Mouse (Mus musculus): ENCODE measurements around the gene Trim9. TPM values are rescaled to one million over a fixed set of nuclear protein-coding genes. Genes with fewer than 3 reads are reported as not detected.

The Trim9 gene
- total RNA-seq, 2 experiments from 2014 or later: 0.54 to 0.59 TPM

DNA sequence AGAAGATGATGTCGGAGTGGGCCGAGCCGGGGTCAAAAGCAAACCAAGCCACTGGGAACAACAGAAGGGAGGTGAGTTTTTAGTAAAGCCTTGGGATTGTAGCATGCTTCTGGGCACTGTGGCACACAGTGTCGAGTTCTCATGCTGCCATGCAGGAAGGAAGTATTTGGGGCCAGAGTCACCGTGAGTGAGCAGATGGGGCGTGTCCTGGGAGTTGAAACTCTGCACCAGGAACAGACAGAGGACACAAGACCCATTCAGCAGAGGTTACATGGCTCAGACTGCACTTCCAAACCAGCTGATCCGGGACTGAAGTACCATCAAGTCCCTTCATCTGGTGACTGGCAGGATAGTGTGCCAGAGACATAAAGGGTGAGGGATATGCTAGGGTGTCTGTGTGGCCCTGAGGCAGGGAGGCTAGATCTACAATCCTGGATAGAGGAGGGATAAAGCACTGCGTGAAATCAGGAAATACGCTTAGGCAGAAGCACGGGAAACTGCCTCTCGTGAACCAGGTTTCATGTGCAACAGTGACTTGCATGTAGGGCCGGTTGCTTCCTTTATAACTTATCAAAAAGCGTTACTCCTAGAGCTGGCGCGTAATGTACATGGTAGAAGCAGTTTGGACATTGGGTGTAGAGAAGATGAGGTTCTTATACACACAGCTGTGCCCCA lies 96.1 kb downstream of the Trim9 start:
- no peak for DNase-seq

DNA sequence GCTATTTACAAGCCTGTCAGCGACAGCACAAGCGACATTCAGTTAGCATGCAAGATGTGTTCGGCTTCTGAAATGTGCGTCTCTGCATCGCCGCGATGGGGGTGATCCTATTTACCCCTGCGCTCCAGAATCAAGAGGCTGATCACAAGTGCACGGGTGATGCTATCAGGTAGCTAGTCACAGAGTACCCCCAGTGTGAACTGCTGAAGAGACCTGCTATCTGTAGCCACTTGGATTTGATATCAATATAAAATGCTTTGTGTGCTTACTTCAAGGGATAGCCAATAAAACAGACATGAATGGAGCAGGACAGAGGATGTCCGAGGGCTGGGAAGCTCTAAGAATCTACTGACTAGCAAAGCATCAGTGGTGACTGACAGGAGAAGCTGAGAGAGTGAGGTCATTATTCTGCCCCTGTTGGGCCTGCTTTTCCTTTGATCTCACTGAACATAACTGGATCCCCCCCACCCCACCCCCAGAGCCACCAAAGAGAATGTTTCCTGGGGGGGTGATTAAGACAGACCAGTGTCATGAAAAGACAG lies 97.7 kb downstream of the Trim9 start:
- no peak for DNase-seq

DNA sequence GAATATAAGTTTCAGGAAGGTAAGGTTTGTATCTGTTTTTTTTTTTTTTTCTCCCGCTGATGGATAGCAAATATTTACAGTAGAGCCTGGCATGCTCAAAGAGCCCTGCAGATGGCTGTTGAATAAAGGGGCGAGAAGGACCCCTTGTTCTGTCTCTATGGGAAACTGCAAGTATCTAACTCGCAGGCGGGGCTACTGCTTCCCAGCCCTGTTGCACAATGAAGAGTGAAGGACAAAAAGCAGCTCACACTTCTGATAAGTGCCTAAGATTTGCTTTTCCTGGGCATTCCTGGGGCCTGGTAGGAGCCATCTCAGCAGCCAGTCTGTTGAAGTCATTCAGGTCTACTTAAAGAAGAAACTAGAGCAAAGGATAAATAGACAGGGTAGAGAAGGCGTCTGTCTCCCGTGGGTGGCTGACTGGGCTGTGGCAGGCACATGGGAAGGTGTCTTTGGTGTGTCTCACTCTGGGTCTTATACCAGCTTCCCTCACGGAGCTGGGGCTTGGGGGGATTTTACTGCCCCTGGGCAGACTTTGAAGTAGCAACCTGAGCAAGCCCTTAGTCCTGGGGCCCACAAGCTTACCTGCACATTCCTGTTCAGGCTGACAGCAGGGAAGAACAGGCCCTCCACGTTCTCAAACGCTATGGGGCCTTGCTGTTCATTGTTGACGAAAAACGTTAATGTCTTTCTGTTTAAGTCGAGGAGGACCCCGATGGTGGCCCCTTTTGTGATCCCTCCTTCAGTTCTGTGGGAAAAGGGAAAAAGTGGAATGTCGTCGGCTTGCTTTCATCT lies 99.5 kb downstream of the Trim9 start:
- no peak for DNase-seq

DNA sequence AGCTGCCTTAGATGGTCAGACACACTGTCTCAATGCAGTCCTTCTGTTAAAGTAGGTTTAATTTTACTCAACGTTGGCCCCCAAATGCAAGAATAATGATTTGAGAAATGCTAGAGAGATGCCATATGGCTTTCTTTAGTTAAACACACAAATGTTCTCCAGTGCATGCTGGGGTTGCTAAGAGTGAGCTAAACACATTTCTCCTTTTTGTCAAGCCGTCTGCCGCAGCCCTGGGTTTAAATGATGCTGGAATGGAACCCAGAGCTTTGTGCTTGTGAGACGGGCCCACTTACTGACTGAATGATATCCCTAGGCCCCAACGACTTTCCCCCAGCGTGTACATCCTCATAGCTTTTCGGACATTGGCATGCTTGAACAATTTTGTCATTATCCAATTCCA lies 104.9 kb downstream of the Trim9 start:
- no peak for DNase-seq

DNA sequence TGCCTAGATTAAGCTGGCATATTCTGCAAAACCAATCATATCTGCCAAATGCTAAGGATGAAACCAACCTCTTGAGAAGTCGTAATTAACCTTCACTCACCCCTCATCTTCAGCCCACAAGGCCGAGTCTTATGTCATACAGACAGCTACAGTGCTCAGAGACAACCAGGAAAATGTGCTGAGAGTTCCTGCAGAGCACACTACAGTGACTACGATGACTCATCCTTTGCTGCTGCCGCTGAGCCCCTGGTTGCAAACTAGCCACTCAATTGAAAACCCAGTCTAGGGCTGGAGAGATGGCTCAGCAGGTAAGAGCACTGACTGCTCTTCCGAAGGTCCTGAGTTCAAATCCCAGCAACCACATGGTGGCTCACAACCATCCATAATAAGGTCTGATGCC lies 107.7 kb downstream of the Trim9 start:
- DNase-seq: no peak

DNA sequence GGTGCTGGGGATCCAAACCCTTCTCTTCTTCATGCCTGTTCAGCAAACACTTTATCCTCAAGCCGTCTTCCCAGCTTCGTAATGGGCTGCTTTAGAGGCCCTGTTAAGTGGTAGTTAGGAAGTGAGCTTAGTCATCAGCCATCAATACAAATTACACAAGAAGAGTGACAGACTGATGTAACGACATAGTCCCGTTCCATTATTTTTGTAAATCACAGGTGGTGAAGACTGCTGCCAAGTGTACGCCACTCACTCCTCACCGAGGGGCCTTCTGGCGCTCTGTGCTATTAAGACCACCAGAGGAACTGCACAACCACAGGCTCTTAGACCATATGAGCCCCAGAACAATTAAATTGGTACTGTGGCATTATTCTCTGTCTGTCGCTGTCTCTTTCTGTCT lies 108.8 kb downstream of the Trim9 start:
- no peak for DNase-seq

DNA sequence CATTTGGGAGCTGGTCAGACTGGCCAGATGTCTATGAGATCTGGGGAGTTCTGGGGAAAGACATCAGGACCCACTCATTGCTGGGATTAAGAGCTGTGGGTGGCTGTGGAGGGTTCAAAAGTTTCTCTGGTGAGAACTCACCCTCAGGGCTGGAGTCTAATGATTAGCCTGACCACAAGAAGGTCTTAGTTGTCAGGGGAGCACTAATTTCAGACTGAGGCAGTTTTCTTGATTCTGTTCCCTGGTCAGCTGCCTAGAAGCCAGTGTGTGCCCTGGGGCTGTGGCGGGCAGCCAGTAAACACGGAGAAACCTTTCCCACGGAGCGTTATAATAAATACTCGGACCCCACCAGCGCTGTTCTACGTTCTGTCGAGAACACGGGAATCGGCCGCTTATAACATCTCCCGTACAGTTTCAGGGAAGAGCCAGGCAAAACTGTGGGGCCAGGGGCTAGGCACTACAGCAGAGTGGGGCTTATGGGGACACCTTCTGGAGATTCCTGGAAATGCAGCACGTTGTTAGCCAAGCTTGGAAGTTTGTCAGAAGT lies 112.4 kb downstream of the Trim9 start:
- DNase-seq: peak; percentile 65

DNA sequence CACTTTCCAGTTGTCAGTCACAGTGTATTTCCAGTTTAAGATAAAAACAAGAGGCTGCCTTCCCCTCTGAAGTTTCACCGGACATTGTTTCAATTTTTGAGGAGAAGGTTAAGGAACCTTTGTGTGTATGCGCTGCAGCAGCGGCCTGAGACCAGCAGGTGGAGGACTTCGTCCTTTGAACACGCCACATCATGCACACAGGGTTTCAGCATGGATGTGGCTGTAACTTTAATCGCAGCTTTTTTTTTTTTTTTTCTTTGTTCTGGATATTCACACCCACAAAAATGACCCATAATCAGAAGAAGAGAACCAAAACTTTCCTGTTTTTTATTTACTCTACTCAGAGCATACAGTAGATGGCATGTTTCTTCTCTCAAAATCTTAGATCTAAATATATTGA lies 113.0 kb downstream of the Trim9 start:
- peak; percentile 21 for DNase-seq

DNA sequence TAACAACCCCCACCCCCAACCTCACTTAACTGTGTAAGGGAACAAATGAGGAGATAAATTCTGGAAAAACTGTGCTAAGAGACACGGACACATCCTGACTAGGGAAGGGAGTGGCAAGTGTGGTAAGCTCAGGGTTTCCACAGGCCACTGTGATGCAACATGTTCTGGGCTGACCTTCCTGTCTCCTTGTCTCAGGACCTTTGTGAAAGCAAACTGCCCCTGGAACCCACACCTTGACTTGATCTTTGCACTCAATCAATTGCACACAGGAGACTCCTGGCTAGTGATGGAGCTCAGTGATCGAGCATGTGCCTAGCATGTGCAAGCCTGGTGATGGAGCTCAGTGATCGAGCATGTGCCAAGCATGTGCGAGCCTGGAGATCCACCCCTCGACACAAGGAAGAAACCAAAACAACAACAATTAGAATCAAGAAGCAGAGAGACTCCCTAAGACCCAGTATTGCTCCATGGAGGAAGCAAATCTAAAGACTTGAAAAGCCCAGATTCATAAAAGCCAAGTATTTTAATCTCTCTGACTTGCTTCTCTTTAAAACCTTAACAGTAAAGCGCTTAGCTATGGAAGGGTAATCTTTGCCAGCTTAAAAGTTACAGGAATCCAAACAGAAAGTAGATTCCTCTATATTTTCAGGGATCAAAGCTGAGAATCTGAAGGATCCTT lies 113.6 kb downstream of the Trim9 start:
- DNase-seq: no peak

DNA sequence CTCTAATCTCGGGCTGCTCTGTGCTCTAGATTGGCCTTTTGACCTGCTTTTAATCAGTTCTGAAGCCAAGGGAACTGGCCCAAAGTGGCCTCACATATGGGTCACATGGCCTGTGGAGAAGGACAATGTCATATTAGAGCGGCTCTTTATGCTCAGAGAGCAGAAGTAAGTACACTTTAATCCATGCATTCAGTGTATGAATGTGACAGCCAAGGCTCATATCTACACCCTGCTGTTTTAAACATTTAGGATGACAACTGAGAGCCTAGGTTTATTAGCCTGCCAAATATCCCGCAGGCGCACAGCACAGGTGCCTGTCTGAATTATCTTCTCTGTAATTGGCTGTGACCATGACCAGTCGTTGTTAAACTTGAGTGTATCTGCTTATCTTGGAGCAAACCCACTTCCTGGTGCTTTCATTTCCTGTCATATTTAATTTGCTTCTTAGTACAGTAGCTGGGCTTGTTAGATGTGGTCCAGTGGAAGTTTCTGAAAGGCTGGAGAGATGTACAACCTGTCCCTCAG lies 115.3 kb downstream of the Trim9 start:
- DNase-seq: no peak

DNA sequence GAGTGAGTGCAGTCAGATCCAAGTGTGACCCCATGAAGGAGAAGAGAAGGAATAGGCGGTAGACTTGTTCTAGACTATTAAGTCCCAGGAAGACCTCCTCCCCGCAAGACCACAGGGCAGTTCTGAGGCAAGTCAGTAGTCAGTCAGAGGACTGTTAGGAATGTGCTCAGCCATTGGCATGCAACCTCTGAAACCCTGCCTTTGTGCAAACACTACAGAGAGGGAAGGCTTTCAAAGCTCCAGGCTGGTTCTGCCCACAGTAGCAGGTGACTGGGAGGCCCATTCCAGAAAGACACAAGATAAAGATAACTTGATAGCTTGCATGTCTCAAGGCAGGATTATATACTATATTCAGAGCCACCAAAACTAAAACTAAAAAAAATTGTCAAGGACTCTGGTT lies 116.1 kb downstream of the Trim9 start, which contains the start of gene Pygl:
TSS of gene Pygl (minus strand) at position 195 of the 400 bp plus-strand sequence.
- no peak for DNase-seq

DNA sequence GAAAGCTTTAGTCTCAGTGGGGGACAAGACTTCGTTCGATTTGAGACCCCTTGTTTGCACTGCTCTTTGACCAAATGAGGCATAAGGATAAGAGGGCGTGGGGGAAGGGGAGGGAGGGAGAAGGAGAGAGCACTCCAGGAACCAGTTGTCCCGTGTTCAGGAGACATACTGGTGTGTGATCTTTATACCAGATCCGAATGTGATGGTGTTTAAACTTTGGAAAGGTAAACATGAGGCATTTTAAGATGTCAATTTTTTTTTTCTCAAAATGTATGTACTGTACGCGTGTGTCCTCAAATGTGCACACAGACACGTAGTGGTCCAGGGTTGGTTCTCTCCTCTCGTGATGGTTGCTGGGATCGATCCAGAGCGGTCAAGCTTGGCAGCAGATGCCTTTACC lies 119.3 kb downstream of the Trim9 start:
- no peak for DNase-seq

DNA sequence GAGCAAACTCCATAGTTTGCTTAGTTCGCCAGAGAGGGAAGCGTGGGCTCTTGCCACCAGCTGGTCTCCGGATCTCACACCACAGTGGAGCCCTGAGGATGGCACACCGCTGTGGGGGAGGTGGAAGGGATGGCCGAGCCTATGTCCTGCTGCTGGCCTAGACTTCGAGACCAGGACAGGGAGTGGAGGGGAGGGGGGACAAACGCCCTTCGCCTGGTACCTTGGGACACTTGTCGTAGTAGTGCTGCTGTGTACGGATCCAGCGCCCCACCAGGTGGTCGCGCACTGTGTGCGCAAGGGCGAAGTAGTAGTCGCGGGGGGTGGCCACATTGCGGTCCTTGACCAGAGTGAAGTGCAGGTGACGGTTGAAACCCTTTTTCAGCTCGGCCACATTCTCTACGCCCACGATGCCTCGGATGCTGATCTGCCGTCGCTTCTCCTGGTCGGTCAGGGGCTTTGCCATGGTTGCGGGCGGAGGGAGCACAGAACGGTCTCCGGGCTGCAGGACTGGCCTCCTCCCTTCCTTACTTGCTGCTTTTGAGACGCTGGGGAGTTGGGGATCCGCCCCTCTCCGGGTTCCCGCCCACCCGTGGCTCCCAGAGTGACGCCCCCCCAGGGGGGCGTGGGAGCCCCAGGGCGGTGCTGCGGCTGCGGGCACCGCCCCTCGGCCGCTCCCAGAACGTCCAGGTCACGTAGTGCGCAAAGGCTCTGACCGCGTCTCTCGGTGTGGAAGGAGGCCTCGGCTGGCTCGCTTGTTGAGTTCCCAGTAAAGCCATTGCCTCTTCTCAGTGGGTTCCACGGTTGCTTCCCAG lies 120.1 kb downstream of the Trim9 start:
- DNase-seq: peak; percentile 66

DNA sequence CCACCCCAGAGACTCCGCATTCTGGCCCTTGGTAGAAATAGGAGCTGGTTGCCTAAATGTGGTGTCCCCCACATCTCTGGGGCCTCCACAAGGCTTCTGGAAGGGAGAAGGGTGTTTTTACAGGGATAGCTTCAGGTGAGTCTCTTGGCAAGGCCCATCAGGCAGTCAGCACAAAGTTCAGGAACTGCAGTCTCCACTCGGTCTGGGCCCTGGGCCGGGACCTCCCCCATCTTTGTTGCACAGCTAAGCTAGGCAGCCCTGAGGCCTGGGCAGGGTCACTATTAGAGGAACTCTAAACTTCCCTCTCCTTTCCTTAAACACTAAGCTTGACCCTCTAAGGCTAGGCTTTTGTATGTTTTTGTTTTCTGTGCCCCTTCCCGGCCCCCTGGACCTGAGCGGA lies 120.8 kb downstream of the Trim9 start:
- peak; percentile 8 for DNase-seq

DNA sequence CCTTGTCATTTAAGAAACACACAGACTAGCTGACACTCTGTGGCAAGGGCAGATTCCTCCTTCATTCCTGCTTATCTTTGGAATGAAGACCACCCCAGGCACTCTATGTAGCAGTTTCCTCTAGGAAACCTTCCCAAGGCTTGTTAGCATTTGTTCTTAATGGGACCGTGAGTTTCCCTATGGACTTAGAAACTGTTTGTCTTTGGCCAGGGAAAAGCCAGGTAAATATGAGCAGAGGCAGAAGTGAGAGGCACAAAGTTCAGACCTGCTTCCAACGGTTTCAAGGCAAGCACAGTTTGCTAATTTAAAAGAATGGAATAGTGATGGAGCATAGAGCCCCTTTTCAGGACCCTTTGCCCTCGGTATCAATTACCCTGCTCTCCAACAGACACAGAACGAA lies 124.1 kb downstream of the Trim9 start:
- no peak for DNase-seq

DNA sequence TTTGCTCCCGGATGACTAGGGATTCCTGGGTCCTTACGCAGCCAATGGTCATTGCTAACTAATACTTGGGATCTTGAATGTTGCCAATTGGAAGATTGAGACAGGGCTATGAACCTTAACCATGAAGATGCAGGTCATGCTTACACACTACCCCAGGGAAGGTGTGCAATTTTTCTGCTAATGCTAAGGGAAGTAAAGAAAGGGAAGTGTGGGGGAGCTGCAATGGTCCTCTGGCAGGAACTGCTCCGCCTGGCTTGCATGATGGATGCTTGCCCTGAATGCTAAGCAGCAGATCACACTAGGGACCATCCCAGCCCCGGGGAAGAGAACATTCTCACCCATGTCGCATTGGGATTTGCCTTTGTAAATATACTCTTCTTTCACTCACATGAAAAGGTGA lies 126.0 kb downstream of the Trim9 start:
- DNase-seq: no peak

DNA sequence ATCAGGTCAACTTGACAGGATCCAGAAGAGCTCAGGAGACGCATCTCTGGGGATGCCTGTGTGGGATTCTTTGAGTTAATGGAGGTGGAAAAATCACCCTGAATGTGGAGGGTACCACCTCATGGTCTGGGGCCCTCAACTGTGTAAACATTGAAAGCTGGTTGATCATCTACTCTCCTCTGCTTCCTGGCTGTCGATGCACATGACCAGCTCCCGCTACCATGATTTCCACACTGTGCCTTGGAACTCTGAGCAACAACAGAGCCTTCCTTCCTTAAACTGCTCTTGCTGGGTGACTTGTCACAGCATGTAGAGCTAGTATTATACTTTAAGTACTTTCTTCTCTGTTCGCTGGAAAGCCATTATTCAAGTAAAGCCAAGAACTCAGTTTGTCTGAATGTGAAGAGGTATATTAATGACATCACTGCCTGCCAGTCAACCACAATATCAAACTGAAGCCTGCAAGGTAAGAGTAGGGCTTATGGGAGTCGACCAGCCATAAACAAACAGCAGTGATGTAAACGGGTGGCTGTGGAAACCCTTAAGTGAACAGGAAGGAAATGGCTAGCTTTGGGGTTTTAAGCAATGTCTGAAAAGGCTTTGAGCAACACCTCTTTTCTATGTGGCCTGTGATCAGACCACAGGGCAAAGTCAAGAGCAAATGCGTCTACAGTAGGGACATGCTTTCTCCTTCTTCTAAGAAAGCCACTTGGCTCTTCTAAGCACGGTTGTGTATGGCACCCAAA lies 128.4 kb downstream of the Trim9 start:
- no peak for DNase-seq

DNA sequence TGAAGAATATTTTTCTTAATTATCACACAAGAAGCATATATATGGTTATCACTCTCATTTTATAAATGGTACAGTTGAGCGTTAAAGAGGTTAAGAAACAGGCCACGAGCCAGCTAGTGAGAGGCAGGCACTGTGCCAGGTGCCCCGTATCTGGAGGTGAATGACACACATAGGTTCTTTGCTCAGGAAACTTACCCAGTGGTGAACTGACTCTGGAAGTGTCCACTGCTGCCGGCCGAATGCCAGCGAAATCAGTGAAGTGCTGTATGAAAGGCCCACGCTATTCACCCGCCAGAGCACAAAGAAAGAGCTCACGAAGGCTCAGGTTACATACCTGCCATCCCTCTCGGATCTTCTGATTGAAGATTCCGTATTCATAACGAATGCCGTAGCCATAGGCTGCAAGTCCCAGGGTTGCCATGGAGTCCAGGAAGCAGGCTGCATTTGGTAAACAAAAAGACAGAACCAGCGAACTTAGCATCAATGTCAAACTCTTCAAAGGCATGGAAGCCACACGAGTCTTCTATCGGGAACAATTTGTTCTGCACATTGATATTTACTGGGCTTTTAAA lies 131.1 kb downstream of the Trim9 start:
- DNase-seq: no peak

DNA sequence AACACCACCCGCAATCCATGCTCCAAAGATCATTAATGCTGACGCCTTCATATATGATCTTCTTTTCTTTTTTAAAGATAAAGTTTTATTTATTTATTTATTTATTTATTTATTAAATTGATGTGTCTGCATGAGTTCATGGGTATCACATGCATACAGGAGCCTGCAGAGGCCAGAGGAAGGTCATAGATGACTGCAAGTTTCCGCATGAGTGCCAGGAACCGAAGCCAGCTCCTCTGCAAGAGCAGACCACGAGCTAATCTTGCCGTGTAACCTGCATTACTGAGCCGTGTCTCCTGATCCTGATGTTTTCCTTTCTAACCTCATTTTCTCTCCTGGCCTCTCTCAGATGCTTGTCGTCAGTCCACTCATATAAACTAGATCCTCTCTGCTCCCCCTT lies 133.1 kb downstream of the Trim9 start:
- DNase-seq: no peak

DNA sequence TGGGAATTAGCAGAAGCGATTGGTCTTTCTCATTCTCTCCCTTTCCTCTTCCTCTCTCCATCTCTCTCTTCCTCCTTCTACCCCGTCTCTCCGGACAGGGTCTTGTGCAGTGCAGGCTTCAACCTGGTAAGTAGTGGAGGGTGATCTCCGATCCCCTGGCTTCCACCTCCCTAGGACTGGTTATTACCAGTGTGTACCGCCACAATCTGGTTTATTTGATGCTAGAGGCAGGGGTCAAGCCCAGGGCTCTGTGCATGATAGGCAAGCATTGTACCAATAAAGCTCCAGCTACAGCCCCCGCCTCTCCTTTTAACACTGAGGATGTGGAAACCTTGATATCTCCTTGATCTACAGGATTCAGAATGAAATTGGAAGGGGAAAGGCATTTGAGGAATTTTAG lies 133.8 kb downstream of the Trim9 start:
- DNase-seq: no peak

DNA sequence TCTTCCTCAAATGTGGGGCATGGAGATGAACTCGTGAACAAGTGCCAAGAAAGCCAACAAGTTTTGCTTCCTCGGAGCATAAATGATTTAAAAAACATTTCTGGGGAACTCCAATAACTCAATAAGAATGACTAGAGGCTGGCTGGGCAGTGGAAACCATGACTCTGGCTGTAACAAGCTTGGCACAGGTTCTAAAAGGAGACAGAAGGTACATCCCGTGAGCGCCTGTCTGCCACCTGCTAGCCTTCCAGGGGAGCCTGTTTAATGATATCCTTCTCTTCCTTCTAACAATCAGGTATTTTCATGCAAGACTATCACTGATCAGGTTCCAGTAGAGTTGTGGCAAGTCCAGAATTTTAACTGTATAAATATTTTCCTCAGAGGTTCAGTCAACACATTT lies 134.9 kb downstream of the Trim9 start:
- no peak for DNase-seq

All from gastrocnemius, postnatal 10 days (tissue).